In the genomic region with DNA sequence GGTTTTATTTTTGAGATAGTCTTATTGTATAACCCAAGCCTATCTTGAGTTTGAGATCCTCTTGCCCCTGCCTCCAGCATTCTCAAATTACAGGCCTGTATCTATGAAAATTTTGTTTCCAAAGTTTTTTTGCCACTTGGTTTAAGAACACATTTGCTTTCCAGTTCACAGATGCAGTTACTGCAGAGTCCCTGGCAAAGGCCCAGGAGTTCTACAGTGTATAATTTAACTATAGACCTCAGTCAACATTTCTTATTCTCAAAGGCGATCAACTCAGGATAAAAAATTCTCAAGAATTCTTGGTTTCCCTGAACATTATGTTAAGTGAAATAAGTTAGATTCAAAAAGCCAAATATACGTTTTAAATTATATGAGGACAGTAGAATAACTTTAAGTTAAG, we compare ENCODE assay signal across 20 mouse cellular contexts.
DNase-seq lines count a peak whose midpoint lies in the region; ATAC-seq lines count a peak whose summit lies in the region.
"Had no signal": no experiment of that assay in that cellular context is flagged by ENCODE, and none has a peak within 500 bp of the region (broad histone marks: within the 10 kb centered on the region; RNA-seq: fewer than 3 reads in every experiment).

No protein-coding gene starts in this region.

- no peak for ATAC-seq in embryonic facial prominence, embryonic 14.5 days (ENCODE audit: low read depth)
- no peak for ATAC-seq in lung, embryonic 15.5 days (ENCODE audit: borderline replicate concordance, extremely low read depth, low FRiP score, low TSS enrichment)
- ATAC-seq: activated CD4-positive, CD25-positive, alpha-beta regulatory T cell, adult 4 months had no signal

- WGBS in embryonic facial prominence, embryonic 14.5 days: 73% methylated on average over 2 of the region's 2 CpGs
- WGBS in embryonic facial prominence, embryonic 10.5 days: 91% methylated on average over 2 of the region's 2 CpGs
- WGBS in lung, embryonic 15.5 days: 66% methylated on average over 2 of the region's 2 CpGs

- 0 out of 2 replicates have a peak, but pooled peaks cover 4% of the 10 kb centered on the region for H3K4me1 ChIP-seq in embryonic facial prominence, embryonic 14.5 days (ENCODE audit: control insufficient read depth, insufficient read depth, low read length)
- H3K4me1 ChIP-seq in embryonic facial prominence, embryonic 10.5 days: no peaks in the 10 kb centered on the region
- H3K4me1 ChIP-seq in lung, embryonic 15.5 days: peaks cover 22% of the 10 kb centered on the region
- H3K4me1 ChIP-seq: embryonic facial prominence, embryonic 12.5 days; forebrain, embryonic 12.5 days; hindbrain, embryonic 12.5 days; hindbrain, embryonic 15.5 days had no signal

- DNase-seq in embryonic facial prominence, embryonic 14.5 days (ENCODE audit: low spot score): peak; percentile 76
- DNase-seq in embryonic facial prominence, embryonic 10.5 days (ENCODE audit: low spot score): no peak
- DNase-seq in lung, adult 18-20 months: no peak
- DNase-seq in right cerebral cortex, postnatal 14 days: peak; percentile 20
- DNase-seq in right cerebral cortex, postnatal 4 days: no peak
- DNase-seq: cerebellum, adult 11 months; cerebellum, adult 2 months; cerebellum, adult 9-11 months; cerebellum, postnatal 36 days; gastrocnemius, adult 2 months; gastrocnemius, postnatal 14 days had no signal

- no peak overlapping the region for H3K4me3 ChIP-seq in embryonic facial prominence, embryonic 14.5 days (ENCODE audit: low read depth, low read length)
- no peak overlapping the region for H3K4me3 ChIP-seq in embryonic facial prominence, embryonic 10.5 days
- no peak overlapping the region for H3K4me3 ChIP-seq in lung, embryonic 15.5 days
- H3K4me3 ChIP-seq: embryonic facial prominence, embryonic 12.5 days; erythroblast, embryonic 14.5 days; forebrain, embryonic 12.5 days; forebrain, embryonic 15.5 days; gastrocnemius, adult 2 months; hindbrain, embryonic 12.5 days; hindbrain, embryonic 15.5 days had no signal

- no peak overlapping the region for H3K4me2 ChIP-seq in embryonic facial prominence, embryonic 14.5 days (ENCODE audit: low read depth, low read length)
- no peak overlapping the region for H3K4me2 ChIP-seq in lung, embryonic 15.5 days
- H3K4me2 ChIP-seq: embryonic facial prominence, embryonic 12.5 days; forebrain, embryonic 12.5 days; forebrain, embryonic 15.5 days; heart, embryonic 11.5 days; hindbrain, embryonic 12.5 days; hindbrain, embryonic 15.5 days had no signal

- no peak overlapping the region for H3K9ac ChIP-seq in embryonic facial prominence, embryonic 14.5 days (ENCODE audit: low read depth, low read length)
- no peak overlapping the region for H3K9ac ChIP-seq in lung, embryonic 15.5 days
- H3K9ac ChIP-seq: embryonic facial prominence, embryonic 12.5 days; forebrain, embryonic 12.5 days; forebrain, embryonic 15.5 days; hindbrain, embryonic 12.5 days; hindbrain, embryonic 15.5 days had no signal

- H3K36me3 ChIP-seq in embryonic facial prominence, embryonic 14.5 days (ENCODE audit: control insufficient read depth, insufficient read depth, low read length): no peaks in the 10 kb centered on the region
- no peaks in the 10 kb centered on the region for H3K36me3 ChIP-seq in embryonic facial prominence, embryonic 10.5 days (replicated peaks)
- no peaks in the 10 kb centered on the region for H3K36me3 ChIP-seq in lung, embryonic 15.5 days
- H3K36me3 ChIP-seq: embryonic facial prominence, embryonic 12.5 days; forebrain, embryonic 12.5 days; forebrain, embryonic 15.5 days; hindbrain, embryonic 12.5 days; hindbrain, embryonic 15.5 days had no signal

- H3K9me3 ChIP-seq in embryonic facial prominence, embryonic 14.5 days (ENCODE audit: control insufficient read depth, low read length): no peaks in the 10 kb centered on the region
- no peaks in the 10 kb centered on the region for H3K9me3 ChIP-seq in embryonic facial prominence, embryonic 10.5 days
- no peaks in the 10 kb centered on the region for H3K9me3 ChIP-seq in lung, embryonic 15.5 days
- H3K9me3 ChIP-seq: embryonic facial prominence, embryonic 12.5 days; forebrain, embryonic 12.5 days; forebrain, embryonic 15.5 days; hindbrain, embryonic 12.5 days; hindbrain, embryonic 15.5 days had no signal

- no peaks in the 10 kb centered on the region for H3K27me3 ChIP-seq in embryonic facial prominence, embryonic 14.5 days (replicated peaks; ENCODE audit: control insufficient read depth, insufficient read depth, low read length)
- no peaks in the 10 kb centered on the region for H3K27me3 ChIP-seq in embryonic facial prominence, embryonic 10.5 days (replicated peaks; ENCODE audit: low read depth, poor library complexity, severe bottlenecking)
- no peaks in the 10 kb centered on the region for H3K27me3 ChIP-seq in lung, embryonic 15.5 days
- H3K27me3 ChIP-seq: embryonic facial prominence, embryonic 12.5 days; forebrain, embryonic 12.5 days; forebrain, embryonic 15.5 days; hindbrain, embryonic 12.5 days; hindbrain, embryonic 15.5 days had no signal

- peak overlapping the region; percentile 3; the same call in 1 of the 2 replicates for H3K27ac ChIP-seq in embryonic facial prominence, embryonic 14.5 days (replicated peaks; ENCODE audit: low read depth, low read length)
- H3K27ac ChIP-seq in embryonic facial prominence, embryonic 10.5 days (replicated peaks): no peak overlapping the region
- H3K27ac ChIP-seq in lung, embryonic 15.5 days: peak overlapping the region; percentile 20; the same call in 1 of the 2 replicates
- H3K27ac ChIP-seq: embryonic facial prominence, embryonic 12.5 days; forebrain, embryonic 12.5 days; forebrain, embryonic 15.5 days; gastrocnemius, adult 2 months; hindbrain, embryonic 12.5 days; hindbrain, embryonic 15.5 days had no signal

Comparison
In these comparisons a context has a peak if more than half of its experiments do, and no peak if none do; other contexts are left out.
1. DNase-seq: peak in embryonic facial prominence, embryonic 14.5 days (single experiment) and right cerebral cortex, postnatal 14 days (single experiment); none in embryonic facial prominence, embryonic 10.5 days (single experiment), lung, adult 18-20 months (0 of 2) and right cerebral cortex, postnatal 4 days (single experiment).